Mouse (Mus musculus) intestine, embryonic 16.5 days (tissue): ENCODE measurements around the gene Relch. TPM values are rescaled to one million over a fixed set of nuclear protein-coding genes. Genes with fewer than 3 reads are reported as not detected.
A peak's percentile ranks its signal among the peaks of the same experiment; 100 is the strongest.

Experiments
- ATAC-seq: fragments of 200-750 bp; cut with Nextera tagmentation; 2 replicates; pipeline ENCODE4 v1.8.0; 2017; ENCODE audit warnings: moderate TSS enrichment, moderate library complexity
- H3K27ac ChIP-seq: fragments of 300-500 bp; sonication (generic); 2 replicates; pipeline ENCODE4 v1.5.1; 2014; ENCODE audit warnings: mild to moderate bottlenecking, low read length
- H3K27me3 ChIP-seq: fragments of 300-500 bp; sonication (generic); replicated peaks from 2 replicates; pipeline ENCODE4 v1.6.1; 2014; ENCODE audit warnings: low read length, control low read depth, mixed read lengths; ENCODE audit not compliant: control insufficient read depth, insufficient read depth
- H3K36me3 ChIP-seq: fragments of 300-500 bp; sonication (generic); 2 replicates; pipeline ENCODE4 v1.6.1; 2014; ENCODE audit warnings: low read length, control low read depth; ENCODE audit not compliant: control insufficient read depth, insufficient read depth
- H3K4me1 ChIP-seq: fragments of 300-500 bp; sonication (generic); 2 replicates; pipeline ENCODE4 v1.6.1; 2014; ENCODE audit warnings: low read length, control low read depth, mixed read lengths; ENCODE audit not compliant: control insufficient read depth, insufficient read depth
- H3K4me2 ChIP-seq: fragments of 300-500 bp; sonication (generic); 2 replicates; pipeline ENCODE4 v1.6.1; 2014; ENCODE audit warnings: low read depth, low read length, control low read depth
- H3K4me3 ChIP-seq: fragments of 300-500 bp; sonication (generic); 2 replicates; pipeline ENCODE4 v1.5.1; 2014; ENCODE audit warnings: mild to moderate bottlenecking, low read length
- H3K9ac ChIP-seq: fragments of 300-500 bp; sonication (generic); 2 replicates; pipeline ENCODE4 v1.6.1; 2014; ENCODE audit warnings: low read depth, low read length
- H3K9me3 ChIP-seq: fragments of 300-500 bp; sonication (generic); 2 replicates; pipeline ENCODE4 v1.6.1; 2016; ENCODE audit warnings: low read length, control low read depth; ENCODE audit not compliant: control insufficient read depth
- WGBS: fragments of 180-500 bp; shearing (Covaris S2); extraction: QIAGEN DNeasy Blood & Tissue Kit; methylation state at CpG from one replicate; pipeline ENCODE4 v1.1.7; 2014; 5-methylcytosine and 5-hydroxymethylcytosine counted together
- polyA plus RNA-seq: library from polyadenylated mRNA; unstranded; fragments of >200 nt; fragmentation: Nextera tagmentation; extraction: Ambion mirVana; gene quantifications from 2 replicates; pipeline ENCODE4 v1.2.1, GENCODE M21; 2015

Gene Relch
- polyA plus RNA-seq = 19.3 and 22.1 TPM in 2 replicates

DNA sequence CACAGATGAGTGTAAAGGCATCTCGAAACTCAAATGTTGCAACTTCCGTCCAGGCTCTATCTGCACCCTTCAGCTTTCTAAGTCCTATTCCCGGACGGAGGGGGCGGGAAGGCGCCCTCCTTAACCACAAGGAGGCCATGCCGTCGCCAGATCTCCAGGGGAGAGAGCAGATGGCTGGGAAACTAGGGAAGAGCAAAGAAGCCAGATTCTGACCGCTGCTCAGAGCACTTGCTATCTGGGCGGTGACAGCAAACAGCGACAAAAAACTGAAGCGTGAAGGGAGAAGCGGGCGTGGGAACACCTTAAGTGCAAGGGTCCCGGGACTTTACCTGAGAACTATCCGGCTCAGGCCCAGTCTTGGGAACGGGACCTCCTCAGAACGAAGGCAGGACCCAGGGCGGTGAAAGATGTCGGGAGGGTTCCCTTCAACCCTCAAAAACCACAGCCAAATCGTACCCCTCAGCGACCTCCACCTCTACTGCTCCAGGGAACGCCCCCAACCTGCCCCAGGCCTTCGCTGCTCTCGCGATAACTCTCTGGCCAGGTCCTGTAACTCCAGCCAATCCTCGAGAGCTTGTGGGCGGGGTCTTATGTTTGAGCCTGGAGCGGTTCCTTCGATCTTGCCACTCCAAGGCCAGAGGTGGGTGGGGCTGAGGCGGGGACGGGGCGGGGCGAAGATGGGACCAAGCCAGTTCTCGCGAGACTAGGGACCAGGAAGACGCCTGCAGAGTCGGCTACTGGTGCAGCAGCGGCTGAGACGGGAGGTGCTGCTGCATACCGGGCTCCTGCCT, at the start of gene Relch, which contains the start of gene Pign:
Gene Relch, plus strand, starts transcription at position 691 of the 791 bp plus-strand sequence.
Gene Pign, minus strand, starts transcription at position 507 of the 791 bp plus-strand sequence.
- Histone ChIP-seq H3K4me2 (peak within 1 kb of the TSS; percentile 80), H3K9me3 (no peaks in the 10 kb centered on the region), H3K27me3 (no peaks in the 10 kb centered on the region), H3K4me1 (peaks cover 3% of the 10 kb centered on the region; the same call in 1 of the 2 replicates), H3K36me3 (no peaks in the 10 kb centered on the region), H3K4me3 (peak within 1 kb of the TSS; percentile 89), H3K27ac (peak within 1 kb of the TSS; percentile 88), H3K9ac (peak within 1 kb of the TSS; percentile 91)
- ATAC-seq = peak; percentile 99
- WGBS = under 1% methylated on average over 41 of the region's 41 CpGs

DNA sequence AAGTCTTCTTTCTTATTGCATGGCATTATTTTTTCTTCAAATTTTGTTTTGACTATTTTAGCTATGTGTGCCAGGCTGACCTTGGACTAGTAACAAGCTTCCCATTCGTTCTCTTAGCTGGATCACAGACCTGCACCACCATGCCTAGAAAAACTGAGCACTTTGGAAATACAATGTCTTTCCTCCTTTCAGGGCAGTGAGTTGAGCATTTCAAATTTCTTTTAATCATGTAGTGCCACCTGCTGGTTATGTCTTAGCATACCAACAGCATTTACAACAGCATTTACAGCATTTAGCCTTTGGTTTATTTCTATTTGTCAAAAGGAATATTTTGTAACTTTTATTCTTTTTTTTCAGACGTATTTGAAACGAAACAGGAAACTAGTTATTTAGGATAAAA, 33.2 kb upstream of the Relch start:
- Histone ChIP-seq H3K27me3 (no peaks in the 10 kb centered on the region), H3K4me3 (no peak overlapping the region), H3K9me3 (no peaks in the 10 kb centered on the region), H3K4me1 (no peaks in the 10 kb centered on the region), H3K27ac (no peak overlapping the region), H3K36me3 (no peaks in the 10 kb centered on the region), H3K4me2 (no peak overlapping the region), H3K9ac (no peak overlapping the region)
- ATAC-seq = 0 out of 2 replicates have a peak, but pooled peaks have one; percentile 18
- 37% methylated on average over 3 of the region's 3 CpGs for WGBS

DNA sequence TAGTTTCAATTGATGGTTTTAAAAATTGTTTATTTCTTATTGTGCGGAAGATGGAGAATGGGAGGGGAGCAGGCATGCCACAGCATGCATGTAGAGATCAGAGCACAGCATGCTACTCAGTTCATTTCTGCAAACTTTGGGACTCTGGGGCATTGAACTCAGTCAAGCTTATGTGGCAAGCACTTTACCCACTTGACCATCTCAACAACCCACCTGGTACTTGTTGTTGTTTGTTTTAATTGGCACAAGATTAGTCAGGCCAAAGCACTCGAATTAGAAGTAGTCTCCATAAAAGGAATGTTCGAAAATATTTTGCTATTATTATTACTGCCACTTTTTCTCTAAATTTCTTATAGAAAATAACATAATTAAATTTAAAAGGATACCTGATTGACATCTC, 19.6 kb upstream of the Relch start:
- Histone ChIP-seq H3K27ac (no peak overlapping the region), H3K27me3 (no peaks in the 10 kb centered on the region), H3K4me1 (no peaks in the 10 kb centered on the region), H3K9ac (no peak overlapping the region), H3K4me2 (no peak overlapping the region), H3K4me3 (no peak overlapping the region), H3K36me3 (0 out of 2 replicates have a peak, but pooled peaks cover 4% of the 10 kb centered on the region), H3K9me3 (no peaks in the 10 kb centered on the region)
- 96% methylated on average over 3 of the region's 3 CpGs for WGBS
- ATAC-seq = no peak

DNA sequence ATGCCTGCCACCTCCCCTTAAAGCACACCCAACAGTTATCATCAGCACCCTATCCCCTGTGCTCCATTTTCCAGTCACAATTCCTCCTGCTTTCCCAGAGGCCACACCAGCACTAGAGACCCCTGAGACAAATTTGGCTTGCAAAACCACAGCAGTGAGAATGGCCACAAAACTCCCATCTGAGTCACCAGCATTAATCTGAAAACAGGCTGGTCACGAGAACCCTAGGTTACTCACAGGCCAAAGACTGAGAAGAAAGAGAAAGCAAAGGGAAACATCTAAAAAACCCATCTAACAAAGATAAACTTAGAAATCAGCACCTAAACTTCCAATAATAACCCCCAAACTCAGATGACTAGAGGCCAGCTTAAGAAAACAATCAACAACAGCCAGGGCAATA, 13.0 kb upstream of the Relch start:
- Histone ChIP-seq H3K4me3 (no peak overlapping the region), H3K27me3 (no peaks in the 10 kb centered on the region), H3K4me2 (no peak overlapping the region), H3K9me3 (no peaks in the 10 kb centered on the region), H3K9ac (no peak overlapping the region), H3K36me3 (0 out of 2 replicates have a peak, but pooled peaks cover 4% of the 10 kb centered on the region), H3K27ac (no peak overlapping the region), H3K4me1 (no peaks in the 10 kb centered on the region)
- 92% methylated on average over 1 of the region's 1 CpGs for WGBS
- no peak for ATAC-seq

DNA sequence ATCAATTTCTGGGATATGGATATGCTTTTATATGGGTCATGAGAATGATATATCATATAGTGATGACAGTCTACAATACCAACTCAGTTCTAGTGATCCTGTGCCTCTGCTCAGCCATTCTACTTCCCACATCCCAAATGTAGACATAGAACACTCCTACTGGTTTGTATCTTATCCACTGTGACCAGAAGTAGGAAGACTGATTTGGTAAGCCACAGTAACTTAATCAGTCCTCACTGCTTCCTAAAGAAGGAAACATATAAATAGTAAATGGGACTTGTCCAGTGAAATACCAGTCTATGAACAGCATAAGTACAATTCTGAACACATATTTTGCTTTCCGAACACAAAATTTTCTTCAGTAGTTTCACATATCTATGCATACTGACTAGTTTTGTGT, 9.7 kb upstream of the Relch start:
- no peak overlapping the region for H3K27ac ChIP-seq
- no peaks in the 10 kb centered on the region for H3K9me3 ChIP-seq
- H3K9ac ChIP-seq = no peak overlapping the region
- no peaks in the 10 kb centered on the region for H3K27me3 ChIP-seq
- 100% methylated on average over 1 of the region's 1 CpGs for WGBS
- no peak overlapping the region for H3K4me3 ChIP-seq
- no peaks in the 10 kb centered on the region for H3K4me1 ChIP-seq
- no peak for ATAC-seq
- H3K36me3 ChIP-seq = no peaks in the 10 kb centered on the region
- no peak overlapping the region for H3K4me2 ChIP-seq

DNA sequence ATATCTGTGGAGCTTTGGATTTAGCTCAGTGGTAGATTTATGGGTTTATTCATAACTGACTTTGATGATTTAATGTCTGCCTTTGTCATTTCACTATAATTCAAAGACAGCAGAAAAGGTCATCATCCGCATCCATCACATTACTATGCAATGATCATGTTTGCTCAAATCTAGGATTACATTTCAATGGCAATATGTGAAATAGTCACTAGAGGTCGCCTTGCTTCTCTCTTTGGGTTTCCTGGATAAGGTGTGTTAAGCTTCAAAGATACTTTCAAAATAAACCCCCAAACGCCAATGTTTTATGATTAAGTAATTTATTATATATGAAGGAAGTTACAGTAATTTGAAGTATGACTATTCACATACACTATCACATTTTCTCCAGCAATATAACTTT, 3.6 kb upstream of the Relch start:
- Histone ChIP-seq H3K9ac (no peak overlapping the region), H3K4me3 (no peak overlapping the region), H3K27ac (no peak overlapping the region), H3K4me2 (no peak overlapping the region), H3K9me3 (no peaks in the 10 kb centered on the region), H3K36me3 (no peaks in the 10 kb centered on the region), H3K4me1 (peaks cover 3% of the 10 kb centered on the region; the same call in 1 of the 2 replicates), H3K27me3 (no peaks in the 10 kb centered on the region)
- ATAC-seq = no peak
- 14% methylated on average over 3 of the region's 3 CpGs for WGBS

DNA sequence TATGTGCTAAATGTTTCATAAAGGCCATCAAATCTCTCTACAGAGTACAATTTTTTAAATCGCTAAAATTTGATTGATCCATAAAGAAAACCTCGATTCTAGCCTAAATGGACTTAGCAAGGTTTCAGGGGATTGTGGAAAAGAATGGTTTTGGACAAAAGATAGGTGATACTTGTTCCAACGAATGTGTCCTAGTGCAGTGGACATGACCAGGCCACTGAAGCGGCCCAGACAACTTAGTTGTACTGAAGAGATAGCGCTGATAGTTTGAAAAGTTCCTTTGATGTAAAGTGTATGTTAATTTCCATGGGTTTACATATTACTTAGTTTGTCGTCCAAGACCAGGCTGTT, 866 bp upstream of the Relch start:
- Histone ChIP-seq H3K36me3 (no peaks in the 10 kb centered on the region), H3K27ac (peak overlapping the region; percentile 88), H3K4me1 (peaks cover 3% of the 10 kb centered on the region; the same call in 1 of the 2 replicates), H3K4me2 (peak overlapping the region; percentile 70), H3K4me3 (peak overlapping the region; percentile 89), H3K9me3 (no peaks in the 10 kb centered on the region), H3K27me3 (no peaks in the 10 kb centered on the region), H3K9ac (peak overlapping the region; percentile 84)
- no peak for ATAC-seq
- 8% methylated on average over 6 of the region's 6 CpGs for WGBS

DNA sequence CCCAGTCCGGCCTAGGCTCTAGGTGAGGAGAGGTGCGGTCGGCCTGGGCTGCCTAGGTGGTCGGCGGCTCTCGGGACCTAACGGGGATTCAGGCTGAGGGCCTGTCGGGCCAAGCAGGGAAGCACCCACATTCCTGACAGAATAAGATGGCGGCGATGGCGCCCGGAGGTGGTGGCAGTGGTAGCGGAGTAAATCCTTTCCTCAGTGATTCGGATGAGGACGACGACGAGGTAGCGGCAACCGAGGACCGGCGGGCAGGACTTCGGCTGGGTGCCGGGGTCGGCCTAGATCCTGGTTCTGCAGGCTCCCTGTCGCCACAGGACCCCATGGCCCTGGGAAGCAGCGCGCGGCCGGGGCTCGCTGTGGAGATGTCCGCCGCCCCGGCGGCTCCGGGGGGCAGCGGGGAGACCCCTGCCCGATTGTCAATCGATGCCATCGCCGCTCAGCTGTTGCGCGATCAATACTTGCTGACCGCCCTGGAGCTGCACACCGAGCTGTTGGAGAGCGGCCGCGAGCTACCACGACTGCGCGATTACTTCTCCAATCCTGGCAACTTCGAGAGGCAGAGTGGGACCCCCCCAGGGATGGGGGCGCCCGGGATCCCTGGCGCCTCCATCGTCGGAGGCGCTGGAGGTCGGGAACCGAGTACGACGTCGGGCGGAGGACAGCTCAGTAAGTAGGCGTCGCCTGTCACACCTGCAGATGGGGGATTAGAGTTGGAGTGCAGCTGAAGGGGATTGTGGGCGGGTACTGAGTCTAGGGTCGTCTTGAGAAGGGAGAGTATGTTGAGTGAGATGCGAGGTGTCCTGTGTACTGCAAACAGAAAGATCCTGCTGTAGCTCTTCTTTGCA, 526 bp downstream of the Relch start:
- ATAC-seq = peak; percentile 27
- peak overlapping the region; percentile 91 for H3K9ac ChIP-seq
- H3K4me2 ChIP-seq = peak overlapping the region; percentile 80
- H3K27me3 ChIP-seq = no peaks in the 10 kb centered on the region
- H3K9me3 ChIP-seq = no peaks in the 10 kb centered on the region
- under 1% methylated on average over 68 of the region's 68 CpGs for WGBS
- H3K27ac ChIP-seq = peak overlapping the region; percentile 72
- H3K4me1 ChIP-seq = peaks cover 3% of the 10 kb centered on the region; the same call in 1 of the 2 replicates
- peak overlapping the region; percentile 89 for H3K4me3 ChIP-seq
- H3K36me3 ChIP-seq = no peaks in the 10 kb centered on the region

DNA sequence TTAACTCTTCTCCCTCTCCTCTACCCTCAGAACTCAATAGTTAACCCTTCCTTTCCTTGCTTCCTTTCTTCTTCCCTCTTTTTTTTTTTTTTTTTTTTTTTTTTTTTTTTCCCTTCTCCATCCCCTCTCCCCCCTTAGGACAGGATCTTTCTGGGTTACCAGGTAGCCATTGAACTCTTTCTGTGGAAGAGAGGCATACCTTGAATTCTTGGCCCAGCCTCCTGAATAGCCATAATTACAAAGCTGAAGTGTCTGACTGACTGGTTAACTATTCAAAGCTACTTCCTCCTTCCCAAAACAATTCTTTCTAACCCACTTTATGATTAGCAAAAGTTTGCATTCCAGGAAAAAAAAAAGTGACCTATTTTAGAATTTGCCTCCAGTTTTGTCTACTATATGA, 6.0 kb downstream of the Relch start:
- Histone ChIP-seq H3K27me3 (no peaks in the 10 kb centered on the region), H3K4me1 (no peaks in the 10 kb centered on the region), H3K4me3 (no peak overlapping the region), H3K9ac (no peak overlapping the region), H3K36me3 (no peaks in the 10 kb centered on the region), H3K27ac (no peak overlapping the region), H3K9me3 (no peaks in the 10 kb centered on the region), H3K4me2 (no peak overlapping the region)
- ATAC-seq = no peak
